15 mouse cellular contexts compared by ENCODE assay signal in the genomic region with DNA sequence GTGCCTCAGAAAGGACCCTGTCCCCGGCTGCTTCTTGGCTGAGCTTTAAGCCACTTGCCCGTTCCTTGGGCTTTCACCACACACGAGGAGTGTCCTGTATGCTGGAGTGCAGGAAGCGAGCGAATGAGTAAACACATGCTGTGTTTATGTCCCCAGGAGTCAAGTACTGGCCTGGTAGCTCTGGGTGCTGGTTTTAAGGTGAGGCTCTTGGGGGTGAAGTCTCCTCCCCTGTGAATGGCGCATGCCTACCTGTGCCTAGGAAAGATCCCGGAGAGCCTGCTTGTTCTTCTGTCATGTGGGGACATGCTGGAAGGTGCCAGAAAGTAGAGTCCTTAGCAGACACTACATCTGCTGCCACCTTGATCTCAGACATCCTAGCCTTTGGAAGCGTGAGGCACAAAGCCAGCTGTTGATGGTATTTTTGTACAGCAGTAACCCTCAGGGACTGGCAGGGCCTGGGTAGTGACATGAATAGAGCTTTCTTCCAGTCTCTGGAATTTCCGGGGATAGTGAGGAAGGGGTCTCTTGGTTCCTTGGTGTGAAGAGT. TPM values are rescaled to one million over a fixed set of nuclear protein-coding genes. Genes with fewer than 3 reads are reported as not detected.
DNase-seq lines count a peak whose midpoint lies in the region; ATAC-seq and TF ChIP-seq lines count a peak whose summit lies in the region.
"Had no signal": no experiment of that assay in that cellular context is flagged by ENCODE, and none has a peak within 500 bp of the region (broad histone marks: within the 10 kb centered on the region; RNA-seq: fewer than 3 reads in every experiment).

No protein-coding gene starts in this region.

- peak overlapping the region; percentile 93 for H3K27ac ChIP-seq in lung, embryonic 16.5 days (ENCODE audit: low read length)
- peak overlapping the region; percentile 82 for H3K27ac ChIP-seq in stomach, postnatal 0 days (replicated peaks)
- H3K27ac ChIP-seq: liver, embryonic 15.5 days; midbrain, embryonic 12.5 days had no signal

- no peak for TF ChIP-seq CTCF in stomach, postnatal 0 days (IDR thresholded peaks at IDR 0.05; ENCODE audit: low read depth)

- H3K4me2 ChIP-seq in lung, embryonic 16.5 days (ENCODE audit: low read depth, low read length), result peak overlapping the region; percentile 19
- H3K4me2 ChIP-seq in stomach, postnatal 0 days (replicated peaks; ENCODE audit: low read depth), result peak overlapping the region; percentile 12
- H3K4me2 ChIP-seq: heart, embryonic 12.5 days; liver, embryonic 15.5 days; midbrain, embryonic 12.5 days had no signal

- DNase-seq in gastrocnemius, adult 18-20 months (ENCODE audit: low spot score), result peak; percentile 20
- DNase-seq in gastrocnemius, postnatal 14 days, result no peak
- peak; percentile 57 for DNase-seq in urinary bladder, postnatal 14 days (ENCODE audit: low spot score)
- DNase-seq in urinary bladder, adult 2 months (ENCODE audit: low spot score), result no peak
- peak; percentile 62 for DNase-seq in stomach, postnatal 0 days (ENCODE audit: low spot score)
- DNase-seq in frontal cortex, postnatal 14 days (ENCODE audit: low spot score in 2 of 2), result no peak
- DNase-seq: cerebellum, postnatal 36 days; thymus, adult 2 months had no signal

- intact Hi-C loops in gastrocnemius, postnatal 14 days (cut with DNase I; ENCODE audit: low total_unique reads), result no loop called here

- no peaks in the 10 kb centered on the region for H3K9me3 ChIP-seq in lung, embryonic 16.5 days (ENCODE audit: control insufficient read depth, low read length)
- H3K9me3 ChIP-seq in stomach, postnatal 0 days (ENCODE audit: control insufficient read depth, low read length), result no peaks in the 10 kb centered on the region
- H3K9me3 ChIP-seq: liver, embryonic 15.5 days; midbrain, embryonic 12.5 days had no signal

- 0 out of 2 replicates have a peak, but pooled peaks cover 5% of the 10 kb centered on the region for H3K36me3 ChIP-seq in lung, embryonic 16.5 days (ENCODE audit: control insufficient read depth, insufficient read depth, low read length)
- no peaks in the 10 kb centered on the region for H3K36me3 ChIP-seq in stomach, postnatal 0 days (ENCODE audit: control insufficient read depth, insufficient read depth, low read length)
- H3K36me3 ChIP-seq: liver, embryonic 15.5 days had no signal

- peaks cover 18% of the 10 kb centered on the region for H3K4me1 ChIP-seq in lung, embryonic 16.5 days (replicated peaks; ENCODE audit: control insufficient read depth, insufficient read depth, low read length)
- H3K4me1 ChIP-seq in stomach, postnatal 0 days (replicated peaks; ENCODE audit: control insufficient read depth, insufficient read depth), result peaks cover 4% of the 10 kb centered on the region; the same call in 1 of the 2 replicates
- H3K4me1 ChIP-seq: midbrain, embryonic 12.5 days had no signal

- no peaks in the 10 kb centered on the region for H3K27me3 ChIP-seq in lung, embryonic 16.5 days (ENCODE audit: control insufficient read depth, insufficient read depth, low read depth, low read length)
- H3K27me3 ChIP-seq in stomach, postnatal 0 days (ENCODE audit: control insufficient read depth, insufficient read depth, low read length), result no peaks in the 10 kb centered on the region
- H3K27me3 ChIP-seq: heart, embryonic 12.5 days; liver, embryonic 15.5 days; midbrain, embryonic 12.5 days had no signal

- WGBS in lung, embryonic 16.5 days, result 44% methylated on average over 9 of the region's 9 CpGs
- WGBS in stomach, postnatal 0 days, result 46% methylated on average over 9 of the region's 9 CpGs

- ATAC-seq in lung, embryonic 16.5 days (ENCODE audit: low read depth), result peak; percentile 47
- ATAC-seq in stomach, postnatal 0 days (ENCODE audit: low FRiP score, low TSS enrichment), result peak; percentile 64
- ATAC-seq in erythroblast, adult 5-6 weeks (replicated peaks; ENCODE audit: low FRiP score, poor library complexity, severe bottlenecking), result no peak

- peak overlapping the region; percentile 18; the same call in 1 of the 2 replicates for H3K9ac ChIP-seq in lung, embryonic 16.5 days (ENCODE audit: low read length)
- no peak overlapping the region for H3K9ac ChIP-seq in stomach, postnatal 0 days (ENCODE audit: low read length)
- H3K9ac ChIP-seq: heart, embryonic 12.5 days; liver, embryonic 15.5 days; midbrain, embryonic 12.5 days had no signal

- no peak overlapping the region for H3K4me3 ChIP-seq in lung, embryonic 16.5 days (ENCODE audit: low read length)
- H3K4me3 ChIP-seq in stomach, postnatal 0 days (ENCODE audit: low read depth, low read length), result no peak overlapping the region
- H3K4me3 ChIP-seq: erythroblast, embryonic 14.5 days; heart, embryonic 12.5 days; hindbrain, embryonic 10.5 days; liver, embryonic 15.5 days; midbrain, embryonic 12.5 days had no signal

- no peak for TF ChIP-seq EP300 in stomach, postnatal 0 days (optimal IDR thresholded peaks at IDR 0.05)

RNA-seq across cellular contexts. Expression of a gene that starts 25.9 kb away (rescaled TPM):
- total RNA-seq in gastrocnemius, adult 18-20 months (2021), result 1 to 10 TPM; 4.6 to 4.8 TPM
- total RNA-seq in gastrocnemius, postnatal 14 days (2021), result 10 to 100 TPM in 1 of 2 experiments, 1 to 10 TPM in 1; 8.0 to 11.8 TPM
- polyA plus RNA-seq in urinary bladder, adult 2 months (2012; rRNA removed), result 36.9 and 46.7 TPM in 2 replicates
- polyA plus RNA-seq in lung, embryonic 16.5 days (2015; fragmentation: Nextera tagmentation; extraction: Ambion mirVana), result 2.1 and 2.2 TPM in 2 replicates
- polyA plus RNA-seq in stomach, postnatal 0 days (2015; fragmentation: Nextera tagmentation; extraction: Ambion mirVana), result 1.7 and 1.8 TPM in 2 replicates
- total RNA-seq in erythroblast, adult 5-6 weeks (2015; ENCODE audit: low replicate concordance), result under 0.01 and 2.5 TPM in 2 replicates
- 0.34 and 0.84 TPM in 2 replicates for total RNA-seq in erythroblast, adult 5-6 weeks (2017; ENCODE audit: low replicate concordance)

Comparison
In these comparisons a context has a peak if more than half of its experiments do, and no peak if none do; other contexts are left out.
1. DNase-seq: peak in gastrocnemius, adult 18-20 months (single experiment), urinary bladder, postnatal 14 days (single experiment) and stomach, postnatal 0 days (single experiment); none in gastrocnemius, postnatal 14 days (single experiment), urinary bladder, adult 2 months (single experiment) and frontal cortex, postnatal 14 days (0 of 2).